Mouse (Mus musculus): Measurements from ENCODE around the gene Ifnl2. TPM values are rescaled to one million over a fixed set of nuclear protein-coding genes. Genes with fewer than 3 reads are reported as not detected.
"Not testable (repeated sequence)": the region's sequence is repeated elsewhere in the genome, so short reads cannot be mapped to it uniquely, and the experiment has no call there.

The Ifnl2 gene
- polyA plus RNA-seq, 1 experiment: not detected

DNA sequence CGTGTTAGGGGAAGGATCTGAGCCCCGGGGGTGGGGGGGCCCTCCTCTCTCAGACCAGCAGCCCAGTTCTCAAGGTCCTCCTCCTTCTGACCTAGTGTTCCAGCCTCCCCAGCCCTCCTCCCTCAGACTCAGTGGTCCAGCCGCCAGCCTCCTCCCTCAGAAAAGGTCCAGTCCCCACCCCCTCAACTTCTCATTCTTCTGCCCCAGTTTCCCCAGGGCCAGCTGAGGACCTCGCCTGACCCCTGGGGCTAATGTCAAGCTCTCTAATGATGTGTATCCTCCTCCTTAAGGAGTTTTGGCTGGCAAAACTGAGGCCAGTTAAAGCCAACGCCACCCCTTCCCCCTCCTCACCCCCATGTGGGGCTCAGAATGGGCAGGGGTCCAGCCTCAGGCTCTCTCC is 36.9 kb upstream of the Ifnl2 start, which contains the start of gene Nccrp1:
Gene Nccrp1 (minus strand): TSS at position 101 of the 400 bp plus-strand sequence.
- Histone ChIP-seq H3K27me3 (ENCODE audit: control insufficient read depth, insufficient read depth, low read length) (peaks cover 4% of the 10 kb centered on the region), H3K4me3 (ENCODE audit: control insufficient read depth, low read depth, low read length) (peak within 1 kb of the TSS; percentile 20), H3K36me3 (ENCODE audit: control insufficient read depth, insufficient read depth, low read length) (no peaks in the 10 kb centered on the region), H3K4me1 (ENCODE audit: control insufficient read depth, insufficient read depth, low read length) (peaks cover 31% of the 10 kb centered on the region), H3K27ac (ENCODE audit: control insufficient read depth, insufficient read depth, low read depth, low read length) (no peak within 1 kb of the TSS)
- no peak for TF ChIP-seq CTCF (IDR thresholded peaks at IDR 0.05; ENCODE audit: control insufficient read depth, insufficient read depth, insufficient replicate concordance, low read depth, low read length)
- no peak for TF ChIP-seq POLR2A (IDR thresholded peaks at IDR 0.05; ENCODE audit: control insufficient read depth, low read depth, low read length)

GRCm38 (mm10) chr7:28546649-28547048 is 36.4 kb upstream of the Ifnl2 start:
- Histone ChIP-seq H3K36me3 (ENCODE audit: control insufficient read depth, insufficient read depth, low read length) (no peaks in the 10 kb centered on the region), H3K27ac (ENCODE audit: control insufficient read depth, insufficient read depth, low read depth, low read length) (no peak overlapping the region), H3K4me3 (ENCODE audit: control insufficient read depth, low read depth, low read length) (peak overlapping the region; percentile 20), H3K27me3 (ENCODE audit: control insufficient read depth, insufficient read depth, low read length) (peaks cover 4% of the 10 kb centered on the region), H3K4me1 (ENCODE audit: control insufficient read depth, insufficient read depth, low read length) (peaks cover 31% of the 10 kb centered on the region)
- TF ChIP-seq POLR2A (IDR thresholded peaks at IDR 0.05; ENCODE audit: control insufficient read depth, low read depth, low read length) (no peak), CTCF (IDR thresholded peaks at IDR 0.05; ENCODE audit: control insufficient read depth, insufficient read depth, insufficient replicate concordance, low read depth, low read length) (no peak)

DNA sequence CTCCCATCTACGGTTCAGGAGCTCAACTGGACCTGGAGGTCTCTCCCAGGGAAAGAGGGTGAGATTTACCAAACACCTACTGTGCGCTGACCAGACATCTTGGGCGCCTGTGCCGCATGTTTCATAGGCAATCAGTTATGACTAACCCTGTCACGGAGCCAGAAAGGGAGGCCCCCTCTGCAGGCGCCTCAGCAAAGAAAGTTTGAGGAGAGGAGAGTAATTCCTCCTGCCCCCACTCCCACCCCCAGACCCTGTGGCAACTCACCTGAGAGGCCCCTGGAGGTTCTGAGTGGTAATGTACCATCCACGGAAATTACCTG is 35.6 kb upstream of the Ifnl2 start:
- Histone ChIP-seq H3K4me1 (ENCODE audit: control insufficient read depth, insufficient read depth, low read length) (peaks cover 31% of the 10 kb centered on the region), H3K27ac (ENCODE audit: control insufficient read depth, insufficient read depth, low read depth, low read length) (no peak overlapping the region), H3K4me3 (ENCODE audit: control insufficient read depth, low read depth, low read length) (no peak overlapping the region), H3K36me3 (ENCODE audit: control insufficient read depth, insufficient read depth, low read length) (no peaks in the 10 kb centered on the region), H3K27me3 (ENCODE audit: control insufficient read depth, insufficient read depth, low read length) (peaks cover 4% of the 10 kb centered on the region)
- TF ChIP-seq CTCF (IDR thresholded peaks at IDR 0.05; ENCODE audit: control insufficient read depth, insufficient read depth, insufficient replicate concordance, low read depth, low read length) (no peak), POLR2A (IDR thresholded peaks at IDR 0.05; ENCODE audit: control insufficient read depth, low read depth, low read length) (no peak)

- Histone ChIP-seq H3K4me1 (ENCODE audit: control insufficient read depth, insufficient read depth, low read length) (peaks cover 31% of the 10 kb centered on the region), H3K27me3 (ENCODE audit: control insufficient read depth, insufficient read depth, low read length) (peaks cover 4% of the 10 kb centered on the region), H3K36me3 (ENCODE audit: control insufficient read depth, insufficient read depth, low read length) (no peaks in the 10 kb centered on the region)
These were observed 35.0 kb upstream of the Ifnl2 start for GRCm38 (mm10) chr7:28545048-28545890.

DNA sequence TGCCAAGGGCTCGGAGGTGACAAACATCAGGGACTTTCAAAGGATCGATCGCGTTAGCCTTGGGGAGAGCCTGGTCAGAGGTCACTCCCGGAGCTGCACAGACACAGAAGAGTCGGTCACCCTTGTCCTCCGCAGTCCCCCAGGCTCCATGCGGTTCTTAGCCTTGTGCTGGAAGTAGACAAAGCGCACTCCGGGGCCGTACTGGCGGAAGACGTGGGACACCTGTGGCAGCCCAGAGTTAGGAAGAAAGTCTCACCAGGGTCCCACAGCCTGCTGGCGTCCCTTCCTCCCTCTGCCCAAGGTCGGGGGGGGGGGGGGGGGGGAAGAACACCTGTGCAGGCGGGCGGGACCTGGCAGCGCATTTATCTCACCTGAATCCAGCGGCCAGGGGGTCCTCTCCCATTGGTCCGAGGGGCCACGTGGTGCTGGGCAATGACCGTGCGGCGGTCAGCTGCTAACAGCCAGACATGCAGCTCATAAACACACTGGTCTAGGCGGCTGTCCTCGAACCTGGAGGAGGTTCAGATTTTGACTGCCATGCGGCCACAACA is 33.9 kb upstream of the Ifnl2 start:
- TF ChIP-seq CTCF (IDR thresholded peaks at IDR 0.05; ENCODE audit: control insufficient read depth, insufficient read depth, insufficient replicate concordance, low read depth, low read length) (no peak), POLR2A (IDR thresholded peaks at IDR 0.05; ENCODE audit: control insufficient read depth, low read depth, low read length) (no peak)
- H3K27ac ChIP-seq (ENCODE audit: control insufficient read depth, insufficient read depth, low read depth, low read length): no peak overlapping the region
- no peaks in the 10 kb centered on the region for H3K36me3 ChIP-seq (ENCODE audit: control insufficient read depth, insufficient read depth, low read length)
- H3K4me1 ChIP-seq (ENCODE audit: control insufficient read depth, insufficient read depth, low read length): peaks cover 31% of the 10 kb centered on the region
- H3K4me3 ChIP-seq (ENCODE audit: control insufficient read depth, low read depth, low read length): 0 out of 2 replicates have a peak overlapping the region, but pooled peaks have one; percentile 3
- H3K27me3 ChIP-seq (ENCODE audit: control insufficient read depth, insufficient read depth, low read length): peaks cover 4% of the 10 kb centered on the region

More at GRCm38 (mm10) chr7:28545048-28545890, 35.0 kb upstream of the Ifnl2 start:
- no peak overlapping the region for H3K27ac ChIP-seq (ENCODE audit: control insufficient read depth, insufficient read depth, low read depth, low read length)
- H3K4me3 ChIP-seq (ENCODE audit: control insufficient read depth, low read depth, low read length): no peak overlapping the region; the same call in 1 of the 2 replicates
- TF ChIP-seq CTCF (IDR thresholded peaks at IDR 0.05; ENCODE audit: control insufficient read depth, insufficient read depth, insufficient replicate concordance, low read depth, low read length): peak; percentile 13; the same call in 1 of the 2 replicates
- no peak; the same call in 1 of the 2 replicates for TF ChIP-seq POLR2A (IDR thresholded peaks at IDR 0.05; ENCODE audit: control insufficient read depth, low read depth, low read length)

GRCm38 (mm10) chr7:28540526-28540925 is 30.3 kb upstream of the Ifnl2 start, which contains the start of gene Sycn:
TSS of gene Sycn (plus strand) at chr7:28540885.
- Histone ChIP-seq H3K4me3 (ENCODE audit: control insufficient read depth, low read depth, low read length) (no peak within 1 kb of the TSS), H3K27me3 (ENCODE audit: control insufficient read depth, insufficient read depth, low read length) (peaks cover 2% of the 10 kb centered on the region), H3K4me1 (ENCODE audit: control insufficient read depth, insufficient read depth, low read length) (peaks cover 22% of the 10 kb centered on the region), H3K27ac (ENCODE audit: control insufficient read depth, insufficient read depth, low read depth, low read length) (no peak within 1 kb of the TSS), H3K36me3 (ENCODE audit: control insufficient read depth, insufficient read depth, low read length) (no peaks in the 10 kb centered on the region)
- no peak for TF ChIP-seq POLR2A (IDR thresholded peaks at IDR 0.05; ENCODE audit: control insufficient read depth, low read depth, low read length)
- TF ChIP-seq CTCF (IDR thresholded peaks at IDR 0.05; ENCODE audit: control insufficient read depth, insufficient read depth, insufficient replicate concordance, low read depth, low read length): no peak

GRCm38 (mm10) chr7:28538886-28539285 is 28.6 kb upstream of the Ifnl2 start:
- H3K36me3 ChIP-seq (ENCODE audit: control insufficient read depth, insufficient read depth, low read length); H3K27me3 ChIP-seq (ENCODE audit: control insufficient read depth, insufficient read depth, low read length); H3K4me1 ChIP-seq (ENCODE audit: control insufficient read depth, insufficient read depth, low read length); H3K4me3 ChIP-seq (ENCODE audit: control insufficient read depth, low read depth, low read length); H3K27ac ChIP-seq (ENCODE audit: control insufficient read depth, insufficient read depth, low read depth, low read length): not testable (repeated sequence)

Data from testis, adult 2 months (tissue).